Mouse (Mus musculus) hindbrain, embryonic 16.5 days (tissue): Measurements from ENCODE around the gene Stard3nl. TPM values are rescaled to one million over a fixed set of nuclear protein-coding genes. Genes with fewer than 3 reads are reported as not detected.

Experiments
- ATAC-seq: fragments of 200-750 bp; cut with Nextera tagmentation; 2 replicates; pipeline ENCODE4 v1.8.0; 2017; ENCODE audit warnings: moderate TSS enrichment, moderate library complexity
- H3K27ac ChIP-seq: fragments of 300-500 bp; sonication (generic); 2 replicates; pipeline ENCODE4 v1.5.1; 2014; ENCODE audit warnings: low read depth, mild to moderate bottlenecking, control low read depth, low read length, moderate library complexity
- H3K27me3 ChIP-seq: fragments of 300-500 bp; sonication (generic); replicated peaks from 2 replicates; pipeline ENCODE4 v1.6.1; 2014; ENCODE audit warnings: low read length; ENCODE audit not compliant: control insufficient read depth, insufficient read depth
- H3K36me3 ChIP-seq: fragments of 300-500 bp; sonication (generic); 2 replicates; pipeline ENCODE4 v1.6.1; 2014; ENCODE audit warnings: mild to moderate bottlenecking, low read length, moderate library complexity, mixed read lengths; ENCODE audit not compliant: control insufficient read depth, insufficient read depth
- H3K4me1 ChIP-seq: fragments of 300-500 bp; sonication (generic); 2 replicates; pipeline ENCODE4 v1.6.1; 2014; ENCODE audit warnings: low read depth, low read length; ENCODE audit not compliant: control insufficient read depth, insufficient read depth
- H3K4me2 ChIP-seq: fragments of 300-500 bp; sonication (generic); 2 replicates; pipeline ENCODE4 v1.6.1; 2014; ENCODE audit warnings: mild to moderate bottlenecking, low read length, control low read depth, moderate library complexity
- H3K4me3 ChIP-seq: fragments of 300-500 bp; sonication (generic); 2 replicates; pipeline ENCODE4 v1.5.1; 2014; ENCODE audit warnings: mild to moderate bottlenecking, low read length, control low read depth, moderate library complexity
- H3K9ac ChIP-seq: fragments of 300-500 bp; sonication (generic); 2 replicates; pipeline ENCODE4 v1.6.1; 2014; ENCODE audit warnings: low read depth, mild to moderate bottlenecking, control low read depth, low read length, moderate library complexity
- H3K9me3 ChIP-seq: fragments of 300-500 bp; sonication (generic); 2 replicates; pipeline ENCODE4 v1.6.1; 2014; ENCODE audit warnings: mild to moderate bottlenecking, low read length, moderate library complexity; ENCODE audit not compliant: control insufficient read depth
- WGBS: fragments of 180-500 bp; shearing (Covaris S2); extraction: QIAGEN DNeasy Blood & Tissue Kit; methylation state at CpG from one replicate; pipeline ENCODE4 v1.1.7; 2014; 5-methylcytosine and 5-hydroxymethylcytosine counted together
- polyA plus RNA-seq: library from polyadenylated mRNA; unstranded; fragments of >200 nt; fragmentation: Nextera tagmentation; extraction: Ambion mirVana; gene quantifications from 2 replicates; pipeline ENCODE4 v1.2.1, GENCODE M21; 2015

Stard3nl gene
- polyA plus RNA-seq, 1 experiment from 2014 or later = 218 TPM

DNA sequence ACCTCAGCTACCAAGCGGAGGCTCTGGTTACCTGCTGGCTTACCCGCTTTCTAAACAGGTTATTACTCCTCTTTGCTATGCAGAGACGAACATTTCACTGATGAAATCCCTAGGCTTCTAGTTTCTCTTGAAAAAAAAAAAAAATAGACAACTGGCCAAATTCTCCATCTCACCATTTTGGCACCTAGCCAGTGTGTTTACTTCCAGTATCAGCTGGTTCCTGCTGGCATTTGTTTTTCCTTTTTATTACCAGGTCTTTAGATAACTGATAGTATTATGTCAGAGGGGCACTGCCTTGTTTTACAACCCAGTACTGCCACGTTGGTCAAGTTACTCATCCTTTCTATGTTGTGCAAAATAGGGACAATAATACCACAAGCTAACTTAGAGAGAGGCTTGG lies 5.3 kb downstream of the Stard3nl start:
- H3K27ac ChIP-seq = no peak overlapping the region
- no peak for ATAC-seq
- WGBS = 65% methylated on average over 4 of the region's 4 CpGs

GRCm38 (mm10) chr13:19389896-19390295 lies 5.7 kb downstream of the Stard3nl start:
- Histone ChIP-seq H3K36me3 (0 out of 2 replicates have a peak, but pooled peaks cover 2% of the 10 kb centered on the region), H3K27ac (0 out of 2 replicates have a peak overlapping the region, but pooled peaks have one; percentile 34), H3K4me3 (no peak overlapping the region), H3K9ac (no peak overlapping the region), H3K27me3 (no peaks in the 10 kb centered on the region), H3K4me1 (peaks cover 16% of the 10 kb centered on the region), H3K9me3 (no peaks in the 10 kb centered on the region), H3K4me2 (no peak overlapping the region)
- ATAC-seq = no peak
- 44% methylated on average over 12 of the region's 12 CpGs for WGBS

More for the DNA sequence above, 5.3 kb downstream of the Stard3nl start:
- Histone ChIP-seq H3K4me1 (peaks cover 16% of the 10 kb centered on the region), H3K9me3 (no peaks in the 10 kb centered on the region), H3K27me3 (no peaks in the 10 kb centered on the region), H3K4me3 (no peak overlapping the region), H3K4me2 (no peak overlapping the region), H3K9ac (no peak overlapping the region), H3K36me3 (0 out of 2 replicates have a peak, but pooled peaks cover 2% of the 10 kb centered on the region)

DNA sequence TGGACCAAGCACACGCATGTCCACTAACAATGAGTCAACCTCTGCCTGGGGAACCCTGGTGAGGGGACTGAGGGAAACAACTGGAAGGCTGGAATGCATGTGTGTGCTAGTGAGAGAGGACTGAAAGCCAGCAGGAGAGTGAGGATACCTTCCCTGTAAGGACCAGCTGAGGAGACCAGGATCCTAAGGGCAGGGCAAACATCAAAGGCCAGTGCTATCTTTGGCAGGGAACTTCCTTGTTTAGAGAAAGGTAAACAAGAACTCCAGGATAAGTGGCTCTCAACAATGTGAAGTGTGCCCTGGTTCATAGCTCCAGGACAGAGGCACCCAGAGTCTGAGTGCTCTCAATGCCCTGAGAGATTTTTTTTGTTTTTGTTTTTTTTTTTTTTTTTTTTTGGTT lies 6.2 kb downstream of the Stard3nl start:
- no peak overlapping the region for H3K4me2 ChIP-seq
- no peak overlapping the region for H3K9ac ChIP-seq
- H3K4me1 ChIP-seq = peaks cover 16% of the 10 kb centered on the region
- H3K4me3 ChIP-seq = no peak overlapping the region
- no peak for ATAC-seq
- no peak overlapping the region for H3K27ac ChIP-seq
- H3K36me3 ChIP-seq = 0 out of 2 replicates have a peak, but pooled peaks cover 2% of the 10 kb centered on the region
- no peaks in the 10 kb centered on the region for H3K27me3 ChIP-seq
- 76% methylated on average over 1 of the region's 1 CpGs for WGBS
- H3K9me3 ChIP-seq = no peaks in the 10 kb centered on the region

- Histone ChIP-seq H3K4me2 (no peak overlapping the region), H3K4me1 (no peaks in the 10 kb centered on the region; the same call in 1 of the 2 replicates), H3K36me3 (no peaks in the 10 kb centered on the region), H3K27me3 (no peaks in the 10 kb centered on the region), H3K9me3 (no peaks in the 10 kb centered on the region), H3K27ac (no peak overlapping the region), H3K9ac (no peak overlapping the region), H3K4me3 (no peak overlapping the region)
- 92% methylated on average over 4 of the region's 4 CpGs for WGBS
- no peak for ATAC-seq
These were observed 10.4 kb downstream of the Stard3nl start for GRCm38 (mm10) chr13:19385226-19385625.

GRCm38 (mm10) chr13:19381112-19381828 lies 14.3 kb downstream of the Stard3nl start:
- no peaks in the 10 kb centered on the region for H3K27me3 ChIP-seq
- no peak overlapping the region for H3K4me2 ChIP-seq
- no peaks in the 10 kb centered on the region for H3K9me3 ChIP-seq
- no peak overlapping the region for H3K27ac ChIP-seq
- H3K4me1 ChIP-seq = peaks cover 3% of the 10 kb centered on the region; the same call in 1 of the 2 replicates
- no peak overlapping the region for H3K4me3 ChIP-seq
- no peaks in the 10 kb centered on the region for H3K36me3 ChIP-seq
- no peak overlapping the region for H3K9ac ChIP-seq
- WGBS = 82% methylated on average over 9 of the region's 9 CpGs
- no peak for ATAC-seq

DNA sequence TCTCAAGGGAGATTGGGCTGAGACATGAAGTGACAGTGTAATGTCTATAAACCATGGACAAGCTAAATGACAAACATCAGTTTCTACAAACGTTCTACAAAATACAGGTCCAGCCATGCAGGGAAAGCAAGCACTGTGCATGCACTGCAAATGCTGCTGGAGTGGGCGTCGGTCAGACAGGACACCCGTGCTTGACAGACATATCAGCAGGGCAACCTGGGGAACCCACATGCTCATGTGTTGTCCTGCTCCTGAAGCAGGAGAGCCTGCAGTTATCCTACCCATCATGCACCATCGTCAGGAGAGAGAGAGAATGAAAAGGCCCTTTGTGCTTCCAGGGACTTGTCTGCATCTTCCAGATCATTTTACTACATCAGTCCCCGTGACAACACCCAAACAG lies 16.3 kb downstream of the Stard3nl start:
- H3K9ac ChIP-seq = no peak overlapping the region
- peaks cover 3% of the 10 kb centered on the region for H3K36me3 ChIP-seq
- 71% methylated on average over 6 of the region's 6 CpGs for WGBS
- H3K9me3 ChIP-seq = no peaks in the 10 kb centered on the region
- no peaks in the 10 kb centered on the region for H3K27me3 ChIP-seq
- H3K4me2 ChIP-seq = no peak overlapping the region
- ATAC-seq = no peak
- no peak overlapping the region for H3K27ac ChIP-seq
- peaks cover 3% of the 10 kb centered on the region; the same call in 1 of the 2 replicates for H3K4me1 ChIP-seq
- H3K4me3 ChIP-seq = no peak overlapping the region

DNA sequence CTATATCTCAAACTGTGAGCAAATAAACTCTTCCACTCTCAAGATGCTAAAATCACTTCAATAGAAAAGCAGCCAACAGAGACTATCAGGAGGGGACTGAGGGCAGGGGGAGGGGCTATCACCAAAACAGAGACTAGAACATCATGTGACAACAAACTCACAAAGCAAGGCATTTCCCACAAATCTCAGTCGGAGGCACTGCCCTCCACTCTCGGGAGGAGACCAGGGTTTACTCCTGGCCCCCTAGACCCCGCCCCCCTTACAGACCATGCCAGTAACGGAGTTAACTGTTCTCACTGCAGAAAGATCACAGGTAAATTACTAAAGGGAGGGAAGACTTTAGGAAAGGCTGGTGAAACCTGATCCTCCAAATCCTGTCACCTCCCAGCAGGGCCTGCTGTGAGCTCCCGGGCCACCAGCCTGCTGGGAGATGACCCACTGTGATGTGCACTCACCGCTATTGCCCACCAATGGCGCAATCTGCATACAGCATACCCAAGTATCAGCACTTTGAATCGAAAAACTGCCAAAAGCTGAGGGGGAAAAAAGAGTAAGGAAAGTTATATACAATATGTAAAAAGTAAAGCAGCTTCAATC lies 23.4 kb downstream of the Stard3nl start:
- 21% methylated on average over 8 of the region's 8 CpGs for WGBS
- H3K4me2 ChIP-seq = no peak overlapping the region
- no peak overlapping the region for H3K27ac ChIP-seq
- H3K9me3 ChIP-seq = no peaks in the 10 kb centered on the region
- peaks cover 20% of the 10 kb centered on the region for H3K36me3 ChIP-seq
- H3K27me3 ChIP-seq = no peaks in the 10 kb centered on the region
- H3K4me3 ChIP-seq = no peak overlapping the region
- no peaks in the 10 kb centered on the region for H3K4me1 ChIP-seq
- ATAC-seq = no peak
- no peak overlapping the region for H3K9ac ChIP-seq

- no peak overlapping the region for H3K4me2 ChIP-seq
- no peak overlapping the region for H3K27ac ChIP-seq
- no peaks in the 10 kb centered on the region for H3K9me3 ChIP-seq
- H3K9ac ChIP-seq = no peak overlapping the region
- no peaks in the 10 kb centered on the region for H3K4me1 ChIP-seq
- ATAC-seq = no peak
- 79% methylated on average over 6 of the region's 6 CpGs for WGBS
- H3K4me3 ChIP-seq = no peak overlapping the region
- H3K36me3 ChIP-seq = peaks cover 20% of the 10 kb centered on the region
- H3K27me3 ChIP-seq = no peaks in the 10 kb centered on the region
These were observed 26.8 kb downstream of the Stard3nl start for GRCm38 (mm10) chr13:19368817-19369216.

- ATAC-seq = 0 out of 2 replicates have a peak, but pooled peaks have one; percentile 25
- WGBS = 69% methylated on average over 7 of the region's 7 CpGs
- peaks cover 17% of the 10 kb centered on the region for H3K36me3 ChIP-seq
These were observed 28.1 kb downstream of the Stard3nl start for GRCm38 (mm10) chr13:19367536-19367935.

More at GRCm38 (mm10) chr13:19367536-19367935, 28.1 kb downstream of the Stard3nl start:
- Histone ChIP-seq H3K9ac (no peak overlapping the region), H3K4me2 (no peak overlapping the region), H3K27ac (no peak overlapping the region), H3K27me3 (no peaks in the 10 kb centered on the region), H3K4me1 (no peaks in the 10 kb centered on the region), H3K4me3 (no peak overlapping the region), H3K9me3 (no peaks in the 10 kb centered on the region)
